In genomic region chr4:82886148-82886547, GRCm38 (mm10) we compare ENCODE assay signal across 35 mouse cellular contexts. TPM values are rescaled to one million over a fixed set of nuclear protein-coding genes. Genes with fewer than 3 reads are reported as not detected.
"Had no signal": no experiment of that assay in that cellular context is flagged by ENCODE, and none has a peak within 500 bp of the region (broad histone marks: within the 10 kb centered on the region; RNA-seq: fewer than 3 reads in every experiment).

No protein-coding gene starts in this region.

- H3K27ac ChIP-seq: left cerebral cortex, adult 2 months; limb, embryonic 10.5 days; limb, embryonic 12.5 days; limb, embryonic 13.5 days; limb, embryonic 15.5 days; liver, embryonic 12.5 days; liver, embryonic 13.5 days; liver, embryonic 14.5 days; liver, embryonic 15.5 days; lung, embryonic 15.5 days; macrophage; midbrain, embryonic 10.5 days; midbrain, embryonic 12.5 days; midbrain, embryonic 15.5 days; neural tube, embryonic 12.5 days had no signal

- H3K36me3 ChIP-seq: limb, embryonic 10.5 days; limb, embryonic 12.5 days; limb, embryonic 13.5 days; limb, embryonic 15.5 days; liver, embryonic 12.5 days; liver, embryonic 13.5 days; liver, embryonic 15.5 days; lung, embryonic 15.5 days; midbrain, embryonic 10.5 days; midbrain, embryonic 12.5 days; midbrain, embryonic 15.5 days; neural tube, embryonic 12.5 days had no signal

- H3K9ac ChIP-seq: limb, embryonic 12.5 days; limb, embryonic 13.5 days; limb, embryonic 15.5 days; liver, embryonic 12.5 days; liver, embryonic 13.5 days; liver, embryonic 14.5 days; liver, embryonic 15.5 days; liver, postnatal 0 days; lung, embryonic 14.5 days; lung, embryonic 15.5 days; midbrain, embryonic 12.5 days; midbrain, embryonic 15.5 days; neural tube, embryonic 12.5 days had no signal

- H3K4me2 ChIP-seq: limb, embryonic 12.5 days; limb, embryonic 13.5 days; limb, embryonic 15.5 days; liver, embryonic 11.5 days; liver, embryonic 12.5 days; liver, embryonic 13.5 days; liver, embryonic 15.5 days; lung, embryonic 14.5 days; lung, embryonic 15.5 days; midbrain, embryonic 12.5 days; midbrain, embryonic 15.5 days; neural tube, embryonic 12.5 days had no signal

- ATAC-seq: liver, embryonic 12.5 days; liver, postnatal 0 days; midbrain, embryonic 15.5 days; midbrain, embryonic 16.5 days had no signal

- H3K27me3 ChIP-seq: limb, embryonic 12.5 days; limb, embryonic 13.5 days; limb, embryonic 15.5 days; liver, embryonic 12.5 days; liver, embryonic 13.5 days; liver, embryonic 15.5 days; lung, embryonic 15.5 days; megakaryocyte, embryonic 14.5 days; midbrain, embryonic 12.5 days; midbrain, embryonic 15.5 days; neural tube, embryonic 12.5 days had no signal

- DNase-seq: left cerebral cortex, postnatal 4 days; liver; liver, embryonic 13.5 days; liver, postnatal 0 days; lung, adult 18-20 months; lung, adult 2 months; lung, postnatal 14 days; lung, postnatal 4 days; midbrain, embryonic 14.5 days had no signal

- H3K4me3 ChIP-seq: left cerebral cortex, adult 2 months; limb, embryonic 10.5 days; limb, embryonic 12.5 days; limb, embryonic 13.5 days; limb, embryonic 15.5 days; liver, embryonic 12.5 days; liver, embryonic 13.5 days; liver, embryonic 15.5 days; lung, embryonic 15.5 days; megakaryocyte, embryonic 14.5 days; midbrain, embryonic 10.5 days; midbrain, embryonic 12.5 days; midbrain, embryonic 15.5 days; myocyte; neural tube, embryonic 12.5 days had no signal

- H3K9me3 ChIP-seq: limb, embryonic 10.5 days; limb, embryonic 12.5 days; limb, embryonic 13.5 days; limb, embryonic 15.5 days; liver, embryonic 12.5 days; liver, embryonic 13.5 days; liver, embryonic 15.5 days; lung, embryonic 15.5 days; midbrain, embryonic 10.5 days; midbrain, embryonic 12.5 days; midbrain, embryonic 15.5 days; neural tube, embryonic 12.5 days had no signal

- H3K4me1 ChIP-seq: liver, embryonic 12.5 days; liver, embryonic 13.5 days; liver, embryonic 15.5 days; megakaryocyte, embryonic 14.5 days; midbrain, embryonic 15.5 days had no signal

RNA-seq across cellular contexts. Expression of gene Cer1, which starts 1.2 kb away (rescaled TPM):
- total RNA-seq: liver, adult 2 months; megakaryocyte progenitor cell, adult 5-6 weeks; megakaryocyte-erythroid progenitor cell, adult 5-6 weeks; midbrain, postnatal 0 days; monocyte, adult 5-6 weeks had no signal
- polyA plus RNA-seq: liver, adult 2 months; liver, embryonic 11.5 days; liver, embryonic 12.5 days; liver, embryonic 13.5 days; liver, embryonic 14.5 days; liver, embryonic 15.5 days; liver, embryonic 16.5 days; liver, postnatal 0 days; lung, adult 2 months; lung, postnatal 0 days; macrophage; midbrain, embryonic 10.5 days; midbrain, embryonic 12.5 days; midbrain, embryonic 14.5 days; midbrain, embryonic 15.5 days; midbrain, embryonic 16.5 days; midbrain, postnatal 0 days; myocyte had no signal
